Mouse (Mus musculus): ENCODE results near the gene Rragb. TPM values are rescaled to one million over a fixed set of nuclear protein-coding genes. Genes with fewer than 3 reads are reported as not detected.
"Not testable (repeated sequence)": the region's sequence is repeated elsewhere in the genome, so short reads cannot be mapped to it uniquely, and the experiment has no call there.

Gene Rragb
- total RNA-seq (2021): 10 to 100 TPM; 76.2 to 85.7 TPM
- long read RNA-seq, experiment 1, transcript Rragb-201 (11 exons, 2,258 nt): major isoform, 106 of 156 reads
- long read RNA-seq, experiment 1, partial matches to known transcripts: 3 of 156 reads
- long read RNA-seq, experiment 1, other reads (novel, unspliced or antisense): 47 of 156 reads
- long read RNA-seq, experiment 2, transcript Rragb-201 (11 exons, 2,258 nt): major isoform, 87 of 124 reads
- long read RNA-seq, experiment 2, partial matches to known transcripts: 0 of 124 reads
- long read RNA-seq, experiment 2, other reads (novel, unspliced or antisense): 37 of 124 reads

DNA sequence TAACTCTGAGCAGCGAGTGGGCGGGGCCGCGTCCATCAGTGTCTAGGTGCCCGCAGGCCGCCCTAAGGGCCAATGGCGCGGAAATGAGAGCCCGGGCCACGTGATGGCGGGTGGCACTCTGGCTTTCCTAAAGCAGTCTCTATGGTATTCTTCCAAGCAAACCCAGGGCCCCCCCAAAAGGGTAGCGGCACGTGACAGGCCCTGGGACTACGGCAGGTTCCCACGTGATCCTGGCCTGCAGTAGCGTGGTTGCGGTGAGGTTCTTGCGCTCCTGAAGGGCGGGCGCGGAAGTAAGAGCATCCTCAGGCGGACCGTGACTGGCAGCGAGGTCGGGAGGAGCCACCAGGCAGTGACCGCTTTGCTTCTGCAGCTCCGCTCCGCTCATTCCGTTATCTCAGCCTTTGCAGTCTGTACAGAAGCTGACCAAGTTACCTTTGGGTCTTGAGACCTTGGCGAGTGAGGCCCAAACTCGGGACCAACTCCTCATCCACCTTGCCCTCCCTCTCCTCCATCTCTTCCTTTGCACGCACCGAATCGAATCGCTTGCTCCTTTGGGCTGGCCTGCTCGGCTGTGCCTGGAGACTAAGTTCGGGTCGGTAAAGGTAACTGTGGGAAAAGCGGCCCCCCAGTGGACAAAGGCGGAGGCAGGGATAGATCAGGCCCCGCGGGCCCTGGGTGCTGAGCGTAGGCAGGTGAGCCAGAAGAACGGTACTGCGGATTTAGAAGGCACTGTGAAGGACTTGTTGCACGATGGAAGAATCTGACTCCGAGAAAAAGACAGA is at the start of gene Rragb:
Gene Rragb (plus strand): TSS at position 248 of the 782 bp plus-strand sequence.
- intact Hi-C loops (cut with DNase I): loop anchor here (10.0 kb wide), 1 partner anchor 215 kb away; no protein-coding TSS in a partner anchor
- peak; percentile 80 to 89 for DNase-seq (ENCODE audit: low spot score in 2 of 2)

DNA sequence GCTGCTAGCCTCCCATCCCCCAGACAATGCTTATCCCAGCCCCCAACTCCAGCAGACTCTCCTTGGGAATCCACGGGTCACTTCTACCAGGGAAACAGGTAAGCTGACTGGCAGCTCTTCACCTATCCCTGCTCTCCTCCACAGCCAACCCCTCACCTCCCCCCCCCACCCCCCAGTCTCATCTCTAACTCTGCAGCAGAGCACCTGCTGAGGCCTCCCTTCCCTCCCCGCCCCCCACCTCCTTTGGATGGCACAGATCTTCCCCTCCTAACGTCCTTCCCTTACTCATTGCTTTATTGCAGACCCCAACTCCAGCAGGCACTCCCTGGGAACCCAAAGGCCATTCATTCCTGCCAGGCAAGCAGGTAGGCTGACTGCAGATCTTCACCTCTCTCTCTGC is 21.3 kb upstream of the Rragb start, which contains the start of gene Foxr2:
Gene Foxr2 (plus strand): TSS at position 301 of the 400 bp plus-strand sequence.
- intact Hi-C loops (cut with DNase I): no loop called here

DNA sequence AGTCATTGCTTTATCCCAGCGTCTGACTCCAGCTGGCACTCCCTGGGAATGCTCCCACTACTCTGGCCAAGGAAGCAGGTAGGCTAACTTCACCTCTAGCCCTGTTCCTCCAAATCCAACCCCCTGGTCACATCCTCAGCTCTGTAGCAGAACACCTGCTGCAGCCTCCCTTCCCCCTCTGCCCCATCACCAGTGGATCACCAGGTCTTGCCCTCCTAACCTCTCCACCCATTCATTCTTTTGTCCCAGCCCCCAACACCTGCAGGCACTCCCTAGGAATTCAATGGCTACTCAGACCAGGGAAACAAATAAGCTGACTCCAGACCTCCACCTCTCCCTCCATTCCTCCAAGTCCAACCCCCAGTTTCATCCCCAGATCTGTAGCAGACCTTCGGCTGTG is 20.8 kb upstream of the Rragb start:
- DNase-seq (ENCODE audit: low spot score in 2 of 2): no peak
- intact Hi-C loops (cut with DNase I): no loop called here

More for the DNA sequence above, 21.3 kb upstream of the Rragb start, which contains the start of gene Foxr2:
- no peak for DNase-seq (ENCODE audit: low spot score in 2 of 2)

DNA sequence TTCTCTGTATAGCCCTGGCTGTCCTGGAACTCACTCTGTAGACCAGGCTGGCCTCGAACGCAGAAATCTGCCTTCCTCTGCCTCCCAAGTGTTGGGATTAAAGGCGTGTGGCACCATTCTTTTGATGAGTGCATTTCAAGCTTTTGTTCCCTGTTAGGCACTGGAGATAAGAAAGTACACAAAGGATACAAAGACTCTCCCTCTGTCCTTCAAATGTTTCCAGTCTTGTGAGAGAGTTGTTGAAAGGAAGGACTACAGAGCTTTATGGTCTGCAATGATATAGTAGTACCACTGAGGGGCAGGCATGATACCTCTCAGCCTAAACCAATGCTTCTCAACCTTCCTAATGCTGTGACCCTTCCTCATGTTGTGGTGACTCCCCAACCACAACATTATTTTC is 2.9 kb downstream of the Rragb start:
- intact Hi-C loops (cut with DNase I): loop anchor here (10.0 kb wide), 1 partner anchor 218 kb away; no protein-coding TSS in a partner anchor
- DNase-seq (ENCODE audit: low spot score in 2 of 2): no peak

DNA sequence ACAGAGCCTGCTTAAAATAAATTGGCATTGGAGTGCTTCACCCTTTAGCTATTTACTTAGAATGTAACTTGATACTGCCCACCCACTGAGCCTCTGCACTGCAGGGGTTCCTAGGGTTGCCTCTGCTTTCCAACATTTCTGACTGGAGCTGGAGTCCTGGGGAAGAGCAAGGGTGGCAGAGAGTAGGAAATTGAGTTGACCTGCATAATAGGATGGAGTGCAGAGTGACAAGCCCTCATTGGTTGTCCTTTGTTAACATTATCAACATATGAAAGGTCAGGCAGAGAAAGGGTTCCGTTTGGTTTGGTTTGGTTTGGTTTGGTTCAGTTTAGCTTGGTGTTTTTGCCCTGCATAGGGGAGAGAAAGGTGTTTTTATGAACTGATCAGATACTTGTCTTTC is 12.0 kb downstream of the Rragb start:
- intact Hi-C loops (cut with DNase I): loop anchor here (10.0 kb wide), 2 partner anchors 213 to 563 kb away; no protein-coding TSS in a partner anchor
- DNase-seq (ENCODE audit: low spot score in 2 of 2): no peak

DNA sequence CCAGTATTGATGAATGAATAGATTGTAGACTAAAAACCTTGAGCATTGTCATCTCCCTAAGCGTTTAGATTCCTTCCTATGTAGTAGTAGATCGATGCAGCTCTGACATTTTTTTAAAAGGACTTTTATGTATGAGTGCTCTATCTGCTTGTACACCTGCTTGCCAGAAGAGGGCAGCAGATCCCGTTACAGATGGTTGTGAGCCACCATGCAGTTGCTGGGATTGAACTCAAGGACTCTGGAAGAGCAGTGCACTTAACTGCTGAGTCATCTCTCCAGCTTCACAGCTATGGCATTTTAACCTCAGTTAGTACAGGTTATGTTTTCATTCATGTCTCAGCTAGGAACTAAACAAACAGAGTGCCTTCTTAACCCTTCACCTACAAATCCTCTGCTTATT is 15.5 kb downstream of the Rragb start:
- intact Hi-C loops (cut with DNase I): loop anchor here (10.0 kb wide), 2 partner anchors 209 to 559 kb away; no protein-coding TSS in a partner anchor
- peak; percentile 6 to 10 for DNase-seq (ENCODE audit: low spot score in 2 of 2)

DNA sequence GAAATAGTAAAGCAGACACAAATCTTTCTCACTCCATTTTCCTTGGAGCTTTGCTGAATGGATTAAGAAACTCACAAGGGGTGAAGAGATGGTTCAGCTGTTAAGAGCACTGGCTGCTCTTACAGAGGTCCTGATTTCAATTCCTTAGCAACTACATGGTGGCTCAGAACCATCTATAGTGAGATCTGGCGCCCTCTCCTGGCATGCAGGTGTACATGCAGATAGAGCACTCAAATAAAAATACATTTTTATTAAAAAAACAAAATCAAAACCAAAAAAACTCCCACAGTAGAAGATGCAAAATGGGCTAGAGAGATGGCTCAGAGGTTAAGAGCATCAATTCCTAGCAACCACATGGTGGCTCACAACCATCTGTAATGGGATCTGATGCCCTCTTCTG is 35.0 kb downstream of the Rragb start:
- peak in 1 of 2 experiments; percentile 2 for DNase-seq (ENCODE audit: low spot score in 2 of 2)
- intact Hi-C loops (cut with DNase I): no loop called here

DNA sequence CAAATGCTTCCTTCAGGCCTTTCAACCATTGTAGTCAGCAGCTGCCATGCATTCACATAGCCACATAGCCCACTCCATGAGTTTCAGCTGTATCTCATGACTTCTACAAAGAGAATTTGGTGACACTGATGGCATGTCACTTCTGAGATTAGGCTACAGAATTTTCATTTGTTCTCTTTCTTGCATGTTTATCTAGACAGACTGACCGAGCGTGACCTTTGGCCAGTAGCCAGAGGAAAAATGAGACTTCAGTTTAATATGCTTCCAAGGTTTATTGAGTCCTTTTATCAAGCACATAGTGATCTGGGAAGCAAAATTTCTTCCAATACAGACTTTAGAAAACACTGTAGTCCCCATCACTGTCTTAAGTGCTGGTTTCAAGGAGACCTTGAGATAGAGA is 42.4 kb downstream of the Rragb start:
- intact Hi-C loops (cut with DNase I): no loop called here
- no peak for DNase-seq (ENCODE audit: low spot score in 2 of 2)

DNA sequence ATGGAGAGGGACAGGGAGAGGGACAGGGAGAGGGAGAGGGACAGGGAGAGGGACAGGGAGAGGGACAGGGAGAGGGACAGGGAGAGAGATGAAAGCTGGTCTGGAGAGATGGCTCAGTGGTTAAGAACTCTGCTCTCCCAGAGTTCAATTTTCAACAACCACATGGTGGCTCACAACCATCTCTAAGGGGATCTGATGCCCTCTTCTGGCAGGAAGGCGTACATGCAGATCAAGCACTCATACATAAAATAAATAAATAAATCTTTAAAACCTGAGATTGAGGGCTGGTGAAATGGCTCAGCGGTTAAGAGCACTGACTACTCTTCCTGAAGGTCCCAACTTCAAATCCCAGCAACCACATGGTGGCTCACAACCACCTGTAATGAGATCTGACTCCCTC is 59.4 kb downstream of the Rragb start:
- intact Hi-C loops (cut with DNase I); DNase-seq (ENCODE audit: low spot score in 2 of 2): not testable (repeated sequence)

DNA sequence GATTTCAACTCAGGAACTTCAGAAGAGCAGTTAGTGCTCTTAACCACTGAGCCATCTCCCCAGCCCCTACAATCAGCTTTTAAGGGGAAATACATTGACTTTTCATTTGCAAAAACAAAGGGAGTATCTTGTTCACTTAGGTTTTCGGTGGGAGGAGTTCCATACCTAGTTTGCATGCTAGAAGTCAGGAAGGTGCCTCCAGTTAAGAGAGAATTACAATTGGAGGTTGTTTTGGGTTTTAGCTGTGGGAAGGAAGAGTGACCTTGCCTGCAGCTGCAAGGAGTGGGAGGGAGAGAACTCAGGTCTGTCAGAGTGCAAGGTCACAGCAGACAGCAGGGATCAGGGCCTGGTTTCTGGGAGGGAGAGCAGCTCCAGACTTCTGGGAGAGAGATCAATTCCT is 71.3 kb downstream of the Rragb start:
- DNase-seq (ENCODE audit: low spot score in 2 of 2): no peak
- intact Hi-C loops (cut with DNase I): no loop called here

Other genes with a start within 250 kb of the Rragb start
- 1 to 10 TPM; 2.2 to 2.6 TPM for gene Usp51, start 133.5 kb upstream of the Rragb start, total RNA-seq (2021)
- 10 to 100 TPM; 36.9 to 43.8 TPM for gene Mageh1, start 102.4 kb upstream of the Rragb start, total RNA-seq (2021)
- under 1 TPM; 0.47 to 0.48 TPM for gene Foxr2, start 21.2 kb upstream of the Rragb start, total RNA-seq (2021)
- 1 to 10 TPM; 6.9 to 8.1 TPM for gene Klf8, start 97.5 kb downstream of the Rragb start, total RNA-seq (2021)